Mouse (Mus musculus): ENCODE measurements around the gene Ntrk2. TPM values are rescaled to one million over a fixed set of nuclear protein-coding genes. Genes with fewer than 3 reads are reported as not detected.

Gene Ntrk2
- polyA plus RNA-seq, 1 experiment from 2014 or later, result 4.7 TPM

DNA sequence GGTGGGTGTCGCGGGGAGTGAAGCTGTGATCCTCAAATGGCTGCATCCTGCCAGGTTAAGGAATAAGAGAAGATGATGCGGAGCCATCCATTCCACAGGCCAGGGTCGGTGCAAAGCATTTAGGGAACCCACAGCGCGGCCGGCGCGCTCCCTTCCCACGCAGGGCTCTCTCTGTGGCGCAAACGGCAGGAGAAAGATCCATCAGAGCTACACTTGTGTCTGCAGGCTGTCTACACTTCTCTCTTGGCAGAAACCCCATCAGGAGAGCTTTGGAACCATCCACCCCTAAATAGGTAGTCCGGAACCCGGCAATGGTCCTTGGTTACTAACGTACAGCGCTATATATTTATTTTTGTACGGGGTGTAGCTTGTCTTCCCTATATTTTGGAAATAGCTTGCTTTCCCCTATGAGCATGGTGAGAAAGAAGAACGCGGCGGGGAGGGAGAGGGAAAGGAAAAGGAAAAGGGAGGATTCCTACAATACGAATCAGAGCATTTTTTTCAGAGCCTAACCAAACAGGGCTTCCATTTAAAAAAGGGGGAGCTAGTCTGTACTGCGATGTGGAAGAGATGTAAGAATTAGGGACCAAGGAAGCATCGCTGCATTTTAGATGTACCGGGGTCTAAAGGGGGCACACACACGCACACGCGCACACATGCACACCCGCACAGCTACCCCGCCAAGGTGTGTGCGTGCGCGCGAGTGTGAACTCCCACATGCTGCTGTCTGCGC lies 693 bp downstream of the Ntrk2 start:
- Histone ChIP-seq H3K27me3 (replicated peaks) (peaks cover 75% of the 10 kb centered on the region), H3K4me1 (peaks cover 20% of the 10 kb centered on the region; the same call in 1 of the 2 replicates), H3K9me3 (peaks cover 10% of the 10 kb centered on the region; the same call in 1 of the 2 replicates), H3K27ac (replicated peaks) (no peak overlapping the region), H3K4me2 (peak overlapping the region; percentile 87), H3K36me3 (no peaks in the 10 kb centered on the region), H3K9ac (peak overlapping the region; percentile 77), H3K4me3 (peak overlapping the region; percentile 55)
- ATAC-seq (ENCODE audit: extremely low read depth, insufficient number of reproducible peaks, low FRiP score, low TSS enrichment), result no peak
- WGBS, result 1% methylated on average over 34 of the region's 34 CpGs

DNA sequence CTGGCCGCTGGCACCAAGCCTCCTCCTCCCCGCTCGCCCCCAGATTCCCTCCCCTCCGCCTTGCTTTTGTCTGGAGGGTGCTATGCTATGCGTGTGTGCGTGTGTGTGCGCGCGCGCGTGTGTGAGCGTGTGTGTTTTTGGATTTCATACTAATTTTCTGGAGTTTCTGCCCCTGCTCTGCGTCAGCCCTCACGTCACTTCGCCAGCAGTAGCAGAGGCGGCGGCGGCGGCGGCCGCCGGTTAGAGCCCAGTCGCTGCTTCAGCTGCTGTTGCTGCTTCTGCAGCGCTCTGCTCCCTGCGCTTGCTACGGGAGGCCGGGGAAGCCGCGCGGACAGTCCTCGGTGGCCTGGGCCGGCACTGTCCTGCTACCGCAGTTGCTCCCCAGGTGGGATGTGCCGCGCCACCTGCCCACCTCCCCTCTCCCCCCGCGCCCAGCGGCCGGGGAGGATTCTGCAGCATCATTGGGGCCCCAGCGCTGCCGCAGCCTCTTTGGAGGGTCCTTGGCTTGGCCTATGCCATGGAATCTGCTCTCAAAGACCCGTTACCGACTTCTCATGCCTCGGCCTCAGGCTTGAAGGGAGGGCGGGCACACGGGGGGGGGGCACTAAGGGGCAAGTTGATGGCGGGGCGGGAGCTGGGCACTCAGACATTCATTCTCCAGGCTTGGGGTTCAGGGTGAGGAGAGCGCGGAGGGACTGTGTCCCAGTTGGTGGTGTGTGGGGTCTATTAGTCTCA lies 1.4 kb downstream of the Ntrk2 start:
- Histone ChIP-seq H3K9ac (peak overlapping the region; percentile 77), H3K4me1 (peaks cover 20% of the 10 kb centered on the region; the same call in 1 of the 2 replicates), H3K27me3 (replicated peaks) (peaks cover 78% of the 10 kb centered on the region), H3K27ac (replicated peaks) (no peak overlapping the region), H3K4me3 (peak overlapping the region; percentile 55), H3K36me3 (no peaks in the 10 kb centered on the region), H3K9me3 (peaks cover 4% of the 10 kb centered on the region; the same call in 1 of the 2 replicates), H3K4me2 (peak overlapping the region; percentile 87)
- ATAC-seq (ENCODE audit: extremely low read depth, insufficient number of reproducible peaks, low FRiP score, low TSS enrichment), result no peak
- WGBS, result 1% methylated on average over 44 of the region's 50 CpGs

DNA sequence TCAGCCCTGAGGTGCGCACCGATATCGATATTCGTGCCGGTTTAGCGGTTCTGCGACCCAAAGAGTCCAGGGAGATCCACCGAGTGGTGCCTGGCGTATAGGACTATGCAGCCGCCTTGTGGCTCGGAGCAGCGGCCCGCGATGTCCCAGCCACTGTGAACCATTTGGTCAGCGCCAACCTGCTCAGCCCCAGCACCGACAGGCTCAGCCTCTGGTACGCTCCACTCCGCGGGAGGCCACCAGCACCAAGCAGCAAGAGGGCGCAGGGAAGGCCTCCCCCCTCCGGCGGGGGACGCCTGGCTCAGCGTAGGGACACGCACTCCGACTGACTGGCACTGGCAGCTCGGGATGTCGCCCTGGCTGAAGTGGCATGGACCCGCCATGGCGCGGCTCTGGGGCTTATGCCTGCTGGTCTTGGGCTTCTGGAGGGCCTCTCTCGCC lies 2.0 kb downstream of the Ntrk2 start:
- H3K4me1 ChIP-seq, result peaks cover 20% of the 10 kb centered on the region; the same call in 1 of the 2 replicates

DNA sequence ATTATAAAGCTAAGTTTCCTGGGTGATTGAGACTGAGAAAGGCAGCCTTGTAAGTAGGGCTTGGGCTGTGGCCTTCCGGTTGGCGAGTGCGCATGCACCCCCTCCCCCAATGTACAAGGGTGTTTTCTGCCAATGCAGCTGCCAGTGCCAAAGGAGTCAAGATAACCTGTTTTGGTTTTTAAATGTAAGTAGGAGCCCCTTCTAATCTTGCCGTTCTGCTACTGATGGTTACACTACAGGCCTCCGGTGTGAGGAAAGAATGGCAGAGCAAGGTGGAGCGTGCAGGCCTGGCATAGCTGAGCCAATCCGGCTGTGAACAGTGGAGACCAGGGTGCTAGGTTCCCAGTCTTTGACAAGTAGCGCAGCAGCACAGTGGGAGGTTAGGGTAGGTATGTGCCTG lies 3.6 kb downstream of the Ntrk2 start:
- Histone ChIP-seq H3K27ac (replicated peaks) (no peak overlapping the region), H3K4me1 (peaks cover 20% of the 10 kb centered on the region; the same call in 1 of the 2 replicates), H3K9ac (no peak overlapping the region), H3K36me3 (no peaks in the 10 kb centered on the region), H3K4me3 (no peak overlapping the region; the same call in 1 of the 2 replicates), H3K27me3 (replicated peaks) (peaks cover 72% of the 10 kb centered on the region), H3K4me2 (peak overlapping the region; percentile 20; the same call in 1 of the 2 replicates), H3K9me3 (no peaks in the 10 kb centered on the region)
- no peak for ATAC-seq (ENCODE audit: extremely low read depth, insufficient number of reproducible peaks, low FRiP score, low TSS enrichment)
- WGBS, result 79% methylated on average over 8 of the region's 8 CpGs

More for the DNA sequence above, 2.0 kb downstream of the Ntrk2 start:
- Histone ChIP-seq H3K27me3 (replicated peaks) (peaks cover 78% of the 10 kb centered on the region), H3K4me3 (peak overlapping the region; percentile 55), H3K27ac (replicated peaks) (no peak overlapping the region), H3K4me2 (peak overlapping the region; percentile 87), H3K9ac (peak overlapping the region; percentile 77), H3K9me3 (0 out of 2 replicates have a peak, but pooled peaks cover 3% of the 10 kb centered on the region), H3K36me3 (no peaks in the 10 kb centered on the region)
- under 1% methylated on average over 32 of the region's 32 CpGs for WGBS
- no peak for ATAC-seq (ENCODE audit: extremely low read depth, insufficient number of reproducible peaks, low FRiP score, low TSS enrichment)

DNA sequence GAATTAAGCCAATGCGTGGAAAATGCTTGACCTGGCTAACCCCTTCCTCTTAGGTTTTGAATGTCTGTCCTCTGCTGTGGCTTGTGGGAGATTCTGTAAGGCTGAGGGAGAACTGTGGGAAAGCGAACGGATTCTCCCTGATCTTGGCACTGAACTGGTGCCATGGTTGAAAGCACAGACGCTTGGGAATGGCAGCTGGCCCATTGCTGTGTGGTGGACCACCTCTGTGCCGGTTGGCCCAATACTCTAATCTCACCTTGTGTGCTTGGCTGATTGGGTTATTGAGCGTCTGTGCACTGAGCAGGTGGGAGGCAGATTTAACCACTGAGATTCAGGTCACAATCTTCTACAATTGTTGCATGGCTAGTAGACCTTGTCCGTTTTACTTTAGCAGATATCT lies 18.4 kb downstream of the Ntrk2 start:
- Histone ChIP-seq H3K9ac (no peak overlapping the region), H3K27ac (replicated peaks) (no peak overlapping the region), H3K36me3 (no peaks in the 10 kb centered on the region), H3K4me2 (no peak overlapping the region), H3K9me3 (no peaks in the 10 kb centered on the region), H3K4me3 (no peak overlapping the region), H3K27me3 (replicated peaks) (no peaks in the 10 kb centered on the region), H3K4me1 (no peaks in the 10 kb centered on the region)
- 84% methylated on average over 7 of the region's 7 CpGs for WGBS
- ATAC-seq (ENCODE audit: extremely low read depth, insufficient number of reproducible peaks, low FRiP score, low TSS enrichment), result no peak

DNA sequence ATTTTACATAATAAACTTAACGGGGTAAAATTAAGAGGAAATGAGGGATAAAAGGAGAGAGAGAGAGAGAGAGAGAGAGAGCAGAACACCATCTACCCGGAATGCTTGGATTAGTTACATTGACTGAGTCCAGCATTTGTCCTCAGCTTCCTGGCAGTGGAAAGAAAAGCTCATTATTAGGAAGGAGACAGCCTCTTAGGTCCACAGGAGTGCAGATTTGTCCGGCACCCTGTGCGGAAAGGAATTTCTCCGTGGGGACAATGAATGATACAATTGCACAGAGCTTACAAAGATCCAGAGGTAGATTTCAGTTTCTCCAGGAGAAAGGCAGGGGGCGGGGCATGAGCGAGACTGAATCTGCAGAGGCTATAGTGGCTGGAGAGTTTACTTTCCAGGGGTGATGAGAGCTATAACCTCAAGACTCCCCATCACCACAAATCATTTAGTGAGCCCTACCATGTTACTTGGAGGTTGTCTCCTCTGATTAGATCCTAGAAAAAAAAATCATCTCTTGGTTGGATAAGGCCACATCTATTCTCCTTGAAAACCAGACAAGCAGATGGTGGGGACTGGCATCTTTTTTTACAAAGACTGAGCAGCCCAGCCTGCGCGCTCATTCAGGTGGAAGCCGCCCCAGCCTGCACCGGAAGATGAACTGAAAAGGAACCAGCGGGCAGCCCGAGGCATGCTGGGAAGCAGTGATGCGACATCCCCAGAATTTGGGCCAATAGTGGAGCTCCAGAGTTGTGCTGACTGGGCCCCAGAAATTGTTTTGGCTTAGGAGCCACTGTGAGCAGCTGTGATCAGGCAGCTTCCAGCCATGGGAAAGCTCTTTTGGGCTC lies 20.2 kb downstream of the Ntrk2 start:
- no peak overlapping the region for H3K27ac ChIP-seq (replicated peaks)
- 77% methylated on average over 14 of the region's 14 CpGs for WGBS
- ATAC-seq (ENCODE audit: extremely low read depth, insufficient number of reproducible peaks, low FRiP score, low TSS enrichment), result no peak

DNA sequence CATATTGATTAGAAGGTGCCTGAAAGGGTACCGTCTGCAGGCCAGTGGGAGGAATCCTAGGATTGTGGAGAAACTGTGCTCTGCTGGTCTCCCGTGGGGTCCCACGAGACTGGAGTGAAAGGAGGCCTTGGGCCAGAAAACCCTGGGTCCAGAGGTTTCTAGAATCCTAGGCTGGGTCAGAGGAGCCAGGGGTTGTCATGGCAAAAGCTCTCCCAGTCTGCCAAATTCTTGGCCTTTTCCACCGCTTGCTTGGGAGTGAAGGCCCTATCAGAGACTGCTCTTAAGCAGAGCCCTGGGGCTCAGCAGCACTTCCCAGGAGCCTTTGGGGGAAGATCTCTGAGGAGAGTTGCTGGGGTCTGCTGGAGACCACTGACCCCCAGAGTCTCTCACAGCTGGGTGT lies 25.6 kb downstream of the Ntrk2 start:
- Histone ChIP-seq H3K36me3 (no peaks in the 10 kb centered on the region), H3K4me1 (no peaks in the 10 kb centered on the region), H3K9me3 (no peaks in the 10 kb centered on the region), H3K4me2 (no peak overlapping the region), H3K27me3 (replicated peaks) (no peaks in the 10 kb centered on the region), H3K4me3 (no peak overlapping the region), H3K9ac (no peak overlapping the region), H3K27ac (replicated peaks) (no peak overlapping the region)
- ATAC-seq (ENCODE audit: extremely low read depth, insufficient number of reproducible peaks, low FRiP score, low TSS enrichment), result no peak
- WGBS, result 61% methylated on average over 4 of the region's 4 CpGs

More for the DNA sequence above, 20.2 kb downstream of the Ntrk2 start:
- Histone ChIP-seq H3K4me1 (no peaks in the 10 kb centered on the region), H3K9ac (no peak overlapping the region), H3K9me3 (no peaks in the 10 kb centered on the region), H3K4me3 (no peak overlapping the region), H3K36me3 (no peaks in the 10 kb centered on the region), H3K27me3 (replicated peaks) (no peaks in the 10 kb centered on the region), H3K4me2 (no peak overlapping the region)

DNA sequence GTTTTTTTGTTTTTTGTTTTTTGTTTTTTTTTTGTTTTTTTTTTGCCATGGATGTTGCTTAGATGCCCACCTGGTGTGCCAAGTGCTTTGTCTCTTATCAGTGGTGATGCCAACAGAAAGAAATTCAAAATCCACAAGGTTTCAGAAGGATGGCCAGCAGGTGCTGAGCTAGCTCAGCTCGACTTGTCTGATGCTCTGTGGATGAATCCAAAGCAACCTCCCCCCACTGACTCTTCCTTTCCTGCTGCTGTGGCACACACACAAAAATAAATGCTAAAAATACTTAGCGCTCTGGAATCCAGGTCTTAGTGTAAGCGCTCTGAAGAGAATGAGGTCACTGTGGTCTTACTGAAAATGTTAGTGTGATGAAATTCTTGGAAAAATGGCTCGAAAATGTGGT lies 28.4 kb downstream of the Ntrk2 start:
- H3K4me1 ChIP-seq, result no peaks in the 10 kb centered on the region
- H3K27ac ChIP-seq (replicated peaks), result no peak overlapping the region
- no peak for ATAC-seq (ENCODE audit: extremely low read depth, insufficient number of reproducible peaks, low FRiP score, low TSS enrichment)
- H3K9ac ChIP-seq, result no peak overlapping the region
- H3K36me3 ChIP-seq, result no peaks in the 10 kb centered on the region
- H3K9me3 ChIP-seq, result no peaks in the 10 kb centered on the region
- WGBS, result 55% methylated on average over 4 of the region's 4 CpGs
- no peak overlapping the region for H3K4me2 ChIP-seq
- no peak overlapping the region for H3K4me3 ChIP-seq
- H3K27me3 ChIP-seq (replicated peaks), result no peaks in the 10 kb centered on the region

DNA sequence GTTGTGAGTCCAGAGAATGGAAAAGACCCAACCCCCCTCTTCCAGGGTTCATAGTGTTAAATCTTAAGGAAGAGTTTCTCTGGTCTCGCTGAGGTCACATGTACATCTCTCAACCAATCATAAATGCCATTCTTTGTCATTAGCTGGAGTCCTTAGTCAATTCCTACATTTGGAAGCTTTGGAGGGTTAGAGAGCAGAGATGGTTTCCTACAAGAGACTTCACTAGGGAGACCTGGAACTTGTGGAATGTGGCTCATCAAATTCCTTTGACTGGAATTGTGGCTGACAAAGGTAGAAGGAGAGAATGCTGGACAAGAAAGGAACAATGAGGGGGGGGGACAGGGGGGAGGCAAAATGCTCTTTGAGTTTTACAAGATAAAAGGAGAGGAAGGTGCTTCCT lies 30.5 kb downstream of the Ntrk2 start:
- Histone ChIP-seq H3K9me3 (no peaks in the 10 kb centered on the region), H3K36me3 (no peaks in the 10 kb centered on the region), H3K4me2 (no peak overlapping the region), H3K27ac (replicated peaks) (no peak overlapping the region), H3K9ac (no peak overlapping the region), H3K4me1 (no peaks in the 10 kb centered on the region), H3K27me3 (replicated peaks) (0 out of 2 replicates have a peak, but pooled peaks cover 3% of the 10 kb centered on the region), H3K4me3 (no peak overlapping the region)
- ATAC-seq (ENCODE audit: extremely low read depth, insufficient number of reproducible peaks, low FRiP score, low TSS enrichment), result no peak
- WGBS, result 90% methylated on average over 1 of the region's 1 CpGs

DNA sequence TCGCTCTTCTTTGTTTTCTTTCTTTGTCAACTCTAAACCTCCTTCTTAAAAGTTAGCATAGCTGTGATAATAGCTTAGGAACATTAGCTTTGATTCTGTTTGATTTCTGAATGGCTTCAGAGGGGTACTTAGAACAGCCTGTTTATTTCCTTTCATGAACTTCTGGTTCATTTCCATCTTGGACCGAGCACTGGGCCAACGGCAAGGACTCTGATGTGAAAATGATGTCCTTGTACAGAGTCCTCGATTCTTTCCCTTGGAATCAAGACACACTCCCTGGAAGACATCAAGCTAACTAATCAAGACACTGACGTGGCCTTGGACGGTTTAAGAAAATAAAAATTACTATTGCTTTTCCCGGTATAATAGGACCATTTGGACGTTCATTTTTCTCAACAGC lies 31.7 kb downstream of the Ntrk2 start:
- Histone ChIP-seq H3K4me2 (no peak overlapping the region), H3K36me3 (no peaks in the 10 kb centered on the region), H3K4me3 (no peak overlapping the region), H3K9ac (no peak overlapping the region), H3K4me1 (no peaks in the 10 kb centered on the region), H3K9me3 (no peaks in the 10 kb centered on the region), H3K27ac (replicated peaks) (no peak overlapping the region), H3K27me3 (replicated peaks) (peaks cover 3% of the 10 kb centered on the region; the same call in 1 of the 2 replicates)
- 77% methylated on average over 8 of the region's 8 CpGs for WGBS
- no peak for ATAC-seq (ENCODE audit: extremely low read depth, insufficient number of reproducible peaks, low FRiP score, low TSS enrichment)
